Mouse (Mus musculus) lung, embryonic 15.5 days (tissue): Measurements from ENCODE around the gene Lmntd2. TPM values are rescaled to one million over a fixed set of nuclear protein-coding genes. Genes with fewer than 3 reads are reported as not detected.

Experiments
- ATAC-seq: fragments of 200-750 bp; cut with Nextera tagmentation; 2 replicates; pipeline ENCODE4 v1.8.0; 2017; ENCODE audit warnings: moderate number of reproducible peaks, borderline replicate concordance; ENCODE audit not compliant: low FRiP score, low TSS enrichment; ENCODE audit errors: extremely low read depth
- H3K27ac ChIP-seq: fragments of 300-500 bp; sonication (generic); 2 replicates; pipeline ENCODE4 v1.5.1; 2015; ENCODE audit warnings: moderate library complexity, mild to moderate bottlenecking, inconsistent platforms
- H3K27me3 ChIP-seq: fragments of 300-500 bp; sonication (generic); 2 replicates; pipeline ENCODE4 v1.6.1; 2015; ENCODE audit warnings: inconsistent platforms
- H3K36me3 ChIP-seq: fragments of 300-500 bp; sonication (generic); 2 replicates; pipeline ENCODE4 v1.6.1; 2015; ENCODE audit warnings: inconsistent platforms
- H3K4me1 ChIP-seq: fragments of 300-500 bp; sonication (generic); 2 replicates; pipeline ENCODE4 v1.6.1; 2015; ENCODE audit warnings: inconsistent platforms
- H3K4me2 ChIP-seq: fragments of 300-500 bp; sonication (generic); 2 replicates; pipeline ENCODE4 v1.6.1; 2015; ENCODE audit warnings: inconsistent platforms, mild to moderate bottlenecking, moderate library complexity
- H3K4me3 ChIP-seq: fragments of 300-500 bp; sonication (generic); 2 replicates; pipeline ENCODE4 v1.5.1; 2015; ENCODE audit warnings: mild to moderate bottlenecking, inconsistent platforms
- H3K9ac ChIP-seq: fragments of 300-500 bp; sonication (generic); 2 replicates; pipeline ENCODE4 v1.6.1; 2015; ENCODE audit warnings: inconsistent platforms
- H3K9me3 ChIP-seq: fragments of 300-500 bp; sonication (generic); 2 replicates; pipeline ENCODE4 v1.6.1; 2016; ENCODE audit warnings: inconsistent platforms
- WGBS: fragments of 180-500 bp; shearing (Covaris S2); methylation state at CpG from one replicate; pipeline ENCODE4 v1.1.7; 2015; 5-methylcytosine and 5-hydroxymethylcytosine counted together
- polyA plus RNA-seq: library from polyadenylated mRNA; unstranded; fragments of >200 nt; fragmentation: Nextera tagmentation; extraction: Ambion mirVana; gene quantifications from 2 replicates; pipeline ENCODE4 v1.2.1, GENCODE M21; 2015

Gene Lmntd2
- polyA plus RNA-seq, 1 experiment from 2014 or later = 1.3 TPM

DNA sequence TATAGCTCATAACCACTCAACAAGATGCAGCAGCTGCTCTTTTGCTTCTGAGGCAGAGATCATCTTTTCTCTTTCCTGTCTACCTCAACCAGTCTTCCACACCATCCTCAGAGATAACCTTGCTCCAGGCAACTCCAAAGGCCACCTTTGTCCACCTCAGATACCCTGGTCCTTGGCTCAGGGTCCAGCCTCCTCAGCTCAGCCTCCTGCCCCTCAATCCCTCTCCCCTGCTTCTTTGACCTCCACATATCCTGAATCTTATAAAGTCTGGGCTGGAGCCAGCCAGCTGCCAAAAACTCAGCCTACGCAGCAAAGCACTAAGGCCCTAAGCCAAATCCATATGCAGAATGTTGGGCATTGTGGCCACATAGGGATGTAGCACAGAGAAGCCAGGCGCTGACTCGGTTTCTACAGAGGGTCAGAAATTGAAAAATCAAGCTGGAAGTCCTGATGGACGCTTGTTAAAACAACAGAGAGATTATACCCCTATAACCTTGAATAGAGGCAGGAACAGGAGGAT, 8.9 kb upstream of the Lmntd2 start:
- no peaks in the 10 kb centered on the region for H3K9me3 ChIP-seq
- 0 out of 2 replicates have a peak overlapping the region, but pooled peaks have one; percentile 53 for H3K4me3 ChIP-seq
- peak overlapping the region; percentile 89 for H3K4me2 ChIP-seq
- H3K9ac ChIP-seq = peak overlapping the region; percentile 24; the same call in 1 of the 2 replicates
- peaks cover 28% of the 10 kb centered on the region for H3K4me1 ChIP-seq
- WGBS = 72% methylated on average over 4 of the region's 4 CpGs
- no peak for ATAC-seq
- peak overlapping the region; percentile 83 for H3K27ac ChIP-seq
- H3K27me3 ChIP-seq = no peaks in the 10 kb centered on the region
- H3K36me3 ChIP-seq = no peaks in the 10 kb centered on the region

- 3% methylated on average over 8 of the region's 8 CpGs for WGBS
- no peak for ATAC-seq
- no peaks in the 10 kb centered on the region for H3K27me3 ChIP-seq
- H3K4me2 ChIP-seq = peak overlapping the region; percentile 89
- peak overlapping the region; percentile 83 for H3K27ac ChIP-seq
- peak overlapping the region; percentile 24; the same call in 1 of the 2 replicates for H3K9ac ChIP-seq
- no peaks in the 10 kb centered on the region for H3K36me3 ChIP-seq
- no peaks in the 10 kb centered on the region for H3K9me3 ChIP-seq
- H3K4me1 ChIP-seq = peaks cover 28% of the 10 kb centered on the region
- peak overlapping the region; percentile 53 for H3K4me3 ChIP-seq
Measured at GRCm38 (mm10) chr7:141222126-141222467, 8.2 kb upstream of the Lmntd2 start.

GRCm38 (mm10) chr7:141221249-141222125, 7.6 kb upstream of the Lmntd2 start:
- ATAC-seq = peak; percentile 95
- H3K27ac ChIP-seq = peak overlapping the region; percentile 83
- H3K9ac ChIP-seq = peak overlapping the region; percentile 58
- H3K27me3 ChIP-seq = no peaks in the 10 kb centered on the region
- peaks cover 28% of the 10 kb centered on the region for H3K4me1 ChIP-seq
- no peaks in the 10 kb centered on the region for H3K36me3 ChIP-seq
- peak overlapping the region; percentile 53 for H3K4me3 ChIP-seq
- peak overlapping the region; percentile 89 for H3K4me2 ChIP-seq
- 5% methylated on average over 44 of the region's 44 CpGs for WGBS
- H3K9me3 ChIP-seq = no peaks in the 10 kb centered on the region

DNA sequence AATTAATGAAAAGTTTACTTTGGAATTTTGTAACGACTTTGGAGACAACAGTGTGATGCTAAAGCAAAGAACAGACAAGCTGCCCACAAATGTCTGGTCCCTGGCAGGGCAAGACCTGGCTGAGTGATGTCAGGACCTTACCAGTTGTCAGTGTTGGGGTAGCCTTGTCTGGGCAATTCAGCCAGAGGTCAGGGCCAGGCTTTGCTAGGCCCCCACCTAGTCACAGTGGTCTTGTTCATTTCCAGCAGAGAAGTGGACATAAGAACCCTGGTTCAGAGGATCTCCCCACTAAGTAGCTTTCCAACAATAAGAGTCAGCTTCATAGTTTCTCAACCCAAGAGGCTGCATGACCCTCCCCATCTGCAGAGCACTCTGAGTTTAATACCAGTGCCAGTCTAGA, 6.5 kb upstream of the Lmntd2 start:
- Histone ChIP-seq H3K9ac (0 out of 2 replicates have a peak overlapping the region, but pooled peaks have one; percentile 58), H3K27ac (peak overlapping the region; percentile 83; the same call in 1 of the 2 replicates), H3K4me2 (0 out of 2 replicates have a peak overlapping the region, but pooled peaks have one; percentile 89), H3K4me1 (peaks cover 34% of the 10 kb centered on the region), H3K4me3 (peak overlapping the region; percentile 53; the same call in 1 of the 2 replicates), H3K27me3 (no peaks in the 10 kb centered on the region), H3K9me3 (no peaks in the 10 kb centered on the region), H3K36me3 (no peaks in the 10 kb centered on the region)
- WGBS = 65% methylated on average over 1 of the region's 1 CpGs
- ATAC-seq = no peak

DNA sequence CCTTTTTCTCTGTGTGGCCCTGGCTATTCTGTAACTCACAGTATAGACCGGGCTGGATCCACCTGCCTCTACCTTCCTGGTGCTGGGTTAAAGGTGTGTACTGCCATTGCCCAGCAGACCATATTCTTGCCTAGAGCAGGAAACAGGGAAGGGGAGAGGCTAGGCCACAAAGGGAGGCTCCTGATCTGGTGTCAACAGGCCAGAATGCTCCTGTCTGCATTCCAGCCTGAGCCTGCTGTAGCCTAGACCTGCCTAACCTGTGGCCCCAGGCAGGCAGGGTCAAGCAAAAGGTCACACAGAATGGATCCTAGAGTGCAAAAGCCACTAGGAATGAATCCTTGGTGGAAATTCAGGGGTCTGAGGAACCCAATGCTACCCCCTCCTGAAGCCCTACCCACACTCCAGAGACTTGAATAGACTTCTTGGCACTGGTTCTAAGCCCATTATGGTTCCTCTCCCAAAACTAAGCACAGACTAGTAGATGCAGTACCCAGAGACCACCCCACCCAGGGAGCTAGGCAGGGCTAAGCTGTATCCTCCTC, 5.7 kb upstream of the Lmntd2 start:
- no peak overlapping the region for H3K4me2 ChIP-seq
- no peaks in the 10 kb centered on the region for H3K27me3 ChIP-seq
- H3K9ac ChIP-seq = no peak overlapping the region
- H3K4me1 ChIP-seq = peaks cover 40% of the 10 kb centered on the region
- H3K9me3 ChIP-seq = no peaks in the 10 kb centered on the region
- 100% methylated on average over 1 of the region's 1 CpGs for WGBS
- ATAC-seq = no peak
- no peak overlapping the region for H3K4me3 ChIP-seq
- H3K27ac ChIP-seq = no peak overlapping the region
- no peaks in the 10 kb centered on the region for H3K36me3 ChIP-seq

DNA sequence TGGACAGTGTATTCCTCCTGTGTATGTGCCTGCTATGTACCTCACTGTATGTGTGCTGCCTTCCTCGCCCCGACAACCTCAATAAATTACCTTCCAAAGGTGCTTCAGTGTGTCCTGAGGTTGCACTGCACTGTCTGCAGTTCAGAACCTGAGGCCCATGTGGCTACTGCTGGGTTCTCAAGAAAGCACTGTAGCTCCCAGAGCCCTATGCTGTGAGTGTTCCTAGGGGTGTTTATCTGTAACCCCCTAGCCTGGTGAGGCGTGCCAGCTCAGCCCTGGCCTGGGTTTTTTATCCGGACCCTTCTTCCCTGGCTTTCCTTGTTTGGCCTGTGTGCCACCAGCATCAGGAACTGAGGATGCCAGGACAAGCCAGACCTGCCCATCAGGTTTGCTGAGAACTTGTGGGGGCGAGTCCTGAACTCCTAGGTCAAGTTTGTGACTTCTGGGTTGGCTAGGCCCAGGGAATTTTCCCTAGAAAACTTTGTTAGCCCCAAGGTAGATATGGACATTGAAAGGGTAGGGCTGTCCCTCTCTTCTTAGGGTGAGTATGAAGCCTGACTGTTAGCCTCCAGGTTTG, 4.8 kb upstream of the Lmntd2 start:
- Histone ChIP-seq H3K4me3 (no peak overlapping the region), H3K4me2 (0 out of 2 replicates have a peak overlapping the region, but pooled peaks have one; percentile 97), H3K9me3 (no peaks in the 10 kb centered on the region), H3K27ac (no peak overlapping the region), H3K36me3 (no peaks in the 10 kb centered on the region), H3K27me3 (no peaks in the 10 kb centered on the region), H3K4me1 (peaks cover 48% of the 10 kb centered on the region), H3K9ac (no peak overlapping the region)
- no peak for ATAC-seq
- WGBS = 81% methylated on average over 5 of the region's 5 CpGs

GRCm38 (mm10) chr7:141218141-141218540, 4.3 kb upstream of the Lmntd2 start:
- no peak overlapping the region for H3K9ac ChIP-seq
- WGBS = 70% methylated on average over 3 of the region's 3 CpGs
- H3K36me3 ChIP-seq = no peaks in the 10 kb centered on the region
- ATAC-seq = no peak
- no peaks in the 10 kb centered on the region for H3K27me3 ChIP-seq
- no peaks in the 10 kb centered on the region for H3K9me3 ChIP-seq
- peak overlapping the region; percentile 97; the same call in 1 of the 2 replicates for H3K4me2 ChIP-seq
- H3K4me3 ChIP-seq = no peak overlapping the region
- no peak overlapping the region for H3K27ac ChIP-seq
- peaks cover 46% of the 10 kb centered on the region for H3K4me1 ChIP-seq

GRCm38 (mm10) chr7:141217343-141218013, 3.6 kb upstream of the Lmntd2 start:
- Histone ChIP-seq H3K4me3 (peak overlapping the region; percentile 67), H3K27me3 (no peaks in the 10 kb centered on the region), H3K4me1 (peaks cover 39% of the 10 kb centered on the region), H3K36me3 (no peaks in the 10 kb centered on the region), H3K9me3 (no peaks in the 10 kb centered on the region), H3K4me2 (peak overlapping the region; percentile 97), H3K9ac (peak overlapping the region; percentile 61; the same call in 1 of the 2 replicates), H3K27ac (no peak overlapping the region; the same call in 1 of the 2 replicates)
- no peak for ATAC-seq
- WGBS = 87% methylated on average over 17 of the region's 17 CpGs

GRCm38 (mm10) chr7:141216894-141217293, 3.0 kb upstream of the Lmntd2 start:
- H3K9me3 ChIP-seq = no peaks in the 10 kb centered on the region
- H3K4me1 ChIP-seq = peaks cover 34% of the 10 kb centered on the region
- H3K36me3 ChIP-seq = no peaks in the 10 kb centered on the region
- H3K4me2 ChIP-seq = peak overlapping the region; percentile 97
- peak overlapping the region; percentile 61 for H3K9ac ChIP-seq
- H3K27ac ChIP-seq = peak overlapping the region; percentile 98
- no peak for ATAC-seq
- WGBS = 77% methylated on average over 11 of the region's 11 CpGs
- peak overlapping the region; percentile 67 for H3K4me3 ChIP-seq
- H3K27me3 ChIP-seq = no peaks in the 10 kb centered on the region

DNA sequence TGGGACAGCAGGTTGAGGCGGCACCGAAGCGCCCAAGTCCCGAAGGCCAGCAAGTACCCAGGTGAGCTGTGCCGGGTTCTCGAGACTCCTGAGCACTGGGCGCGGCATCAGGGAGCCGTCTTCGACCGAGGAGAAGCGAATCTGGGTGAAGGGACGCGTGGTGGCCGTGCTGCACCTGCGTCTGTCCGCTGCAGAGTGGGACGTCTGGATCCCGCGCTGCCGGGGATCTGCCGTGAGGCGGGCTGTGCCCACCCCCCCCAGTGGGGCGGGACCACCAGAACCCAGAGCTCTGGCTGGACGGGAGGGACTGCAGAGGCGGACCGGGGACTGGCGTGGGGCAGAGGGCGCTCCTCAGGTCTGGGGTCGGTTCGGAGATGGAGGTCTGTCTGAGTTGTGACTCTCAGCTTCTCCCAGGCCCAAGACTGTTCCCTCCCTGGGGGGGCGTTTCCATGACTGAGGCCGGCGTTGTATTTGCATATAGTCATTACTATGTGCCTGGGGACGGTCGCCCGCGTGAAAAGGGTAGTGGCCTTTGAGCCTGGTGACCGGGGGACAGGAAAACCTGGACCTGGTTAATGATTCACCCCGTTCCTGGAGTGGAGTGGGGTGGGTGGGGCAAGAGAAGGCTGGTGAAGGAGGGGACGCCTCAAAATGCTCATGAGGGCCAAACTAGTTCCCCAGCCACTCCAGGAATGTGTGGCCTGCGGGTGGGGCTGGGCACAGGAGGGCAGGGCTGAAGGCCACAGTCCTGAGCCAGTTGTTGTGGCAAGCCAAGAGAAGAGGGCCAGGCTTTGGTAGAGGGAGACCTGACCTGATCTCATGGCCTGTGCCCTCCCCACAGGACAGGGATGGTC, 2.2 kb upstream of the Lmntd2 start:
- H3K4me1 ChIP-seq = peaks cover 30% of the 10 kb centered on the region

More for the DNA sequence above, 2.2 kb upstream of the Lmntd2 start:
- peak overlapping the region; percentile 97 for H3K4me2 ChIP-seq
- peak; percentile 50 for ATAC-seq
- H3K27ac ChIP-seq = peak overlapping the region; percentile 98
- H3K9ac ChIP-seq = peak overlapping the region; percentile 61
- H3K9me3 ChIP-seq = no peaks in the 10 kb centered on the region
- WGBS = 2% methylated on average over 42 of the region's 42 CpGs
- H3K36me3 ChIP-seq = no peaks in the 10 kb centered on the region
- H3K27me3 ChIP-seq = no peaks in the 10 kb centered on the region
- peak overlapping the region; percentile 67 for H3K4me3 ChIP-seq
